Mouse (Mus musculus) thymus, postnatal 10 days (tissue): ENCODE measurements around the gene Qk.

ENCODE experiments used
- DNase-seq, 2 experiments: peaks; one replicate each; pipeline ENCODE4 v3.0.0; 2021; ENCODE audit warnings: low spot score in 2 of 2

The Qk gene

DNA sequence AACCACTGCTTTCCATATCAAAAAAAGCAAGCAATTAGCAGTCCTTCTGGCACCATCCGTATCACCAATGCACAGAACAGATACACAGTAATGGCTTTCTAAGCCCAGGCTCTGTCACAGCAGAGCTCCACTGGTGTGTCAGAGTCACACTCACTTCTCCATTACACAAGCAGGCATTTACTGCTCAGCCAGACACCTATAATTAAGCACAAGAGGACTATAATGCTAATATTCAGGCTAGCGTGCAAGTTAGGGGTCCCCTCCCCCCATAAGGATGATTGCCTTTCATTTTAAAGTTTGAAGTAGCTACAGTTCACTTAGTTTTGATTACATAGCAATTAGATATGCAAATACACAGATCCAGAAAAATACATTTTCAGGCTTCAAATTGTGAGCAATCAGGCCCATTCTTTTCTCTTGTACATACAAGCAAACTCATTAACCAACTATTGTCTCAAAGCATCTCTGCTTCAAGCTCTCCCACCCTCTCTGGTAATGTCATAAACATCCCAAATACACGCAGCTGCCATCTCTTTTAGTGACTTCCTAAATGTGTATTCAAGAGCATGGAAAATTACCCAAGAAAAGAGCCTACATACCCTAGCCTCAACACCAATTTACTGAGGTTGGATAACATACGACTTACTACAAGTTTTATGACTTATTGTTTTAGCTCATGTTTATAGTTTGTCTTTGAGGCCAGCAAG lies 68.2 kb downstream of the Qk start:
- DNase-seq, result no peak

DNA sequence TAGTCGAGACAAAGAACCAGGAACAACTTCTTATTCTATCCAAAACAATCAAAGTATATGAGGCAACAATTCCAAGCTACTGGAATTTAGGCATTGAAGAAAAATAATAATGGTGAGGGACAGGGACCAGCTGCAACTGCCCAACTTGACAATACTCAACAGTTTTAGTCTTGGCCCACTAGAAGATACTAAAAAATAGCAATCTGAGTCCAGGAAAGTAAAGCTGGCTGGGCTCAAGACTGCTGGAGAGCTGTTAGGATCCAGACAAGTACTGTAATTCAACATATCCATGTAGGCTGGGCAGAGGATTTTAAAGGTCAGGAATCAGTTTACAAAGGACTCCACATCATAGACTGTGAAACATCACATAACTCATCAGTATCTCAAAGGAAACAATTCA lies 79.6 kb downstream of the Qk start:
- DNase-seq, result no peak

DNA sequence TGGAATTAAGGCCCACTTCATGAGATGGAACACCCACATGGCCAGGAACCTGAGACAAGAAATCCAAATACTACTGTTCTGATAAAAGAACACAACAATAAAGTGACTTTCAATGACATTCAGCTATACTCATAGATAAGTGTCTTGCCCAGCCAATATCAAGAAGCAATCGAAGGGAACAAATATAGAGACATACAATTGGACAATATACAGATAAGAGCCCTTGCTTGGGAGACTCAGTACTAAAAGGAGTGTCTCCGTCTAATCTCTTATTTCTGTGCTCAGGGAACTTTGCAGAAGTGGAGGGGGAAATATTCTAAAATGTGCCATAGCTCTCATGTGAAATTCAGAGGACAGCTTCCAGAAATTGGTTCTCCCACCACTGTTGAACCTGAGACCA lies 83.1 kb downstream of the Qk start:
- no peak for DNase-seq

DNA sequence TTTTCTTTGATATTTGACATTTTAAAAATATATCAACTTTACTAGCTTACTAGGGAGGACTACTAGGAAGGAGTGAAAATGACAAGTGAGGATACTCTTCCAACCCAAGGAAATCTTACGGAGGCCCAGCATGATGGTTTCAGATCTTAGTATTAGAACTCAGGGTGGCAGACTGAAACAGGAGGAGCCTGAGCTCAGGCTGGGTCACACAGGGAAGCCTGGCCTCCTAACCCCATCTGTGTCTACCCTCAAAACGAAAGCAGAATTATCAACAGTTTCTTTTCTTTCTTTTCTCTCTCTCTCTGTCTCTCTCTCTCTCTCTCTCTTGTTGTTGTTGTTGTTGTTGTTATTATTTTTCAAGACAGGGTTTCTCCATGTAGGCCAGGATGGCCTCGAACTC lies 87.2 kb downstream of the Qk start:
- no peak for DNase-seq

DNA sequence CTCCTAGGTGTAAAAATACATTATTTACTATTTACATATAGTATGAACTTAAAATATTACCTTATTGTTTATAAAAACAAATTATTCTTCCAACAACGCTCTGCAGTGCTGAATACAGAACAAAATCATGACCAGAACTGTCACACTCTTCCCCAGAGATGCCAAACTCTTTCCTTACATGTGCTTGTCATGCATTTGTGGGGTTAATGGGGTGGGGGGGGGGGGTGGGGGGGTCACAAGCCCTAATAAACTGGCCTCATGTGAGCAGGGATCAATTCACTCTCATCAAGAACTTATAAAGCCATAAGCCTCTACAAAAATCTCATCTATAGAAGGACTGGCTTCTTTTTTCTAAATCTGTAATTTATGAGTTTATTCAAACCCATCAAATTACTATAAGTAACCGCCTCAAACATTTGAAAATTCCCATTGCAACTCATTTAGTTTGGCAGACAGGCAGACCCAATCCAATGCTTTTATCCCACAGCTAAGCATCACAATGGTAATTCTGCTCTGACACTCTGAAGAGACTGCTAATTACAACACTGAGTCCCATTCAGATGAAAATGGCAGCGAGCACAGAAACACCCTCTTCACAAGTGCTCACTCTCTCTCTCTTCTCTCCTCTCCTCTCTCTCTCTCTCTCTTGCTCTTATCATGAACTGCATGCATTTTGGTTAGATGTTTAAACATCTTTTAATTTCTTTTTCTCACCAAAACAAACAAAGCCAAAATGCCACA lies 91.7 kb downstream of the Qk start:
- DNase-seq, result no peak

DNA sequence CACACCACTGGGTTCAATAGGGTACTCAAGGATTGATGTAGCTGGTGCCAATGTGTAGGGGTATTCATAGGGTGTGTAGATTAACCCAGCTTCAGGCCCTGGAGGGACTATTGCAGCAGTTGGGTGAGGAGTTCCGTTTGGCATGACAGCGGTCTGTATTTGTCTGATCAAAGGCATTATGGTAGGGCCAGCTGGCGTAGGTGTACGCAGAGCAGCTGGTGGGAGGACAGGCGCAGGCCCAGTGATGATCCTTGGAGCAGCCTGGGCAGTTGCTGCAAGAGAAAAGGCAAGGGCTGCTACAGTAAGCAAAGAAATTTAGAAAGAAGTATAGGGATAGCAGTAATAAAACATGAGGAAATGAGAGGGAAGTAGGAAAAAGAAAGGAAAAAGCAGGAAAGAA lies 103.5 kb downstream of the Qk start:
- DNase-seq, result no peak

GRCm38 (mm10) chr17:10209154-10209777 lies 110.4 kb downstream of the Qk start:
- no peak for DNase-seq

- no peak for DNase-seq
Measured at GRCm38 (mm10) chr17:10198662-10199061, 121.0 kb downstream of the Qk start.

DNA sequence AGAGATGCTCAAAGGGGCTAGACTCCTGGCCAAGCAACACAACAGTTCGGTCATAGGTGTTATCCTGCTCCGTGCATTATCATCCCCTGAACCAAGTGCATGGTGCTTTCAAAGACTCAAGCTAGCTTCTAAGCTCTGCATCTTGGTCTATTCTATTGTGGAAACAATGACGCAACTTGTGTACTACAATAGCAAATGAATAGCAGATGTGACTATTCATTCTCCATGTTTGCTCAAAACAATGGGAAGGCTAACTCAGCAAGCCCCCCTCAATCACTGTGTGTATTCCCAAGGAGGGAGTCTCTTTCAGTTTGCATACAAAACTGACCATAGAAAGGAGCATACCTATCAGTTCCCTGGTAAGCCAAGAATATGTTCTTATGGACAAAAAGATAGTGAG lies 121.4 kb downstream of the Qk start:
- no peak for DNase-seq

DNA sequence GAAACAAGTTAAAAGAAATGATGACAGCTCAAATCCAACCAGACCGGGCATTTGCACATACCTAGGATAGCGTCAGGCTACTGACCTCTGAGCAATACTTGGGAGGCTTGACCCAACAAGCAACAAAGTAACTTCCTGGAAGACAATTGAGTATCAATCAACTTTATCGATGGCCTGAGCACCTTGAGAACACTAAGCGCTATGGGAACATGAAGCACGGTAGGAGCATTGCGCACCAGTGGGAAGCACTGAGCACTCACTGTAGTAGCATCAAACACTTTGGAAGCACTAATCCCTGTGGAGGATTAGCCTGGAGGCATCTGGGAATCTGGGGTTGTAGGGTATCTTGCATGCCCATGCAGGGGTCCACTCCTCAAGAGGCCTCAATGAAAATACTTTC lies 124.0 kb downstream of the Qk start:
- no peak for DNase-seq

- no peak for DNase-seq
Measured at GRCm38 (mm10) chr17:10190857-10191256, 128.8 kb downstream of the Qk start.

DNA sequence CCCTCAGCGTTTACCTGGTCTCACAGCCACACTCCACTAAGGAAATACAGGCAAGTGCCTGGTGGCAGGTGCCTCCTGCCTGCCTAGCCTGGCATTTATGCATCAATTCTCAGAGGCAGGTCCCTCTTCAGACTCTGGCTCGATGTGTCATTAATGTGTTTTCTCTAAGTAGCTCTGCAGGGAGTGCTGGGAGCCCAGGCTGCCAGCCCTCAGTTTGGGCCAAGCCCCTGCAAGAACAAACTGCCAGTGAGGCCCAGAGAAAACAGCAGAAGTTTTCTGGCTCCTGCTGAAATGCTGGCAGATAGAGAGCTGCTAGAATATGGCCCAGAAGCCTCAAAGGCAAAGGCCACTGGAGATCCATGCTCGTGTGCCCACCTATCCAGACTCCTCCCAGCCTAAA lies 131.2 kb downstream of the Qk start:
- DNase-seq, result no peak

- no peak for DNase-seq
Measured at GRCm38 (mm10) chr17:10187431-10188020, 132.1 kb downstream of the Qk start.

DNA sequence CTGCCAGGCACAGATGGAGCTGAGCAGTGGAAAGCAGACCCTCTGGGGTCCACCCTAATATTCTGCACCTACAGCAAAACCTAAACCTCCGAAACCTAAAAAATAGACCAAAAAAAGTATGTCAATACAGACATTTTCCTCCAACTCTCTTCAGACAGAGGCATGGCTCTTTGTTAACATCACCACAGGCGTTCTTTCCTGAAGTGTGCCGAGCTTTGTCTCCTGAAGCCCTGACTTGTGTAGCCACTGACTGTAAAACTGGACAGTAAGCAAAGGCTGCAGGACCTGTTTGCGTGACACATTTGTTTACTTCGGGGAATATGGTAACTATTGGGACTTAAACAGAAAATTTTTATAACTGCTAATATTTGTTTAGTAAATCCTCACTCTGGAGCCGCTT lies 137.9 kb downstream of the Qk start:
- DNase-seq, result no peak

GRCm38 (mm10) chr17:10177096-10177495 lies 142.6 kb downstream of the Qk start:
- no peak for DNase-seq

DNA sequence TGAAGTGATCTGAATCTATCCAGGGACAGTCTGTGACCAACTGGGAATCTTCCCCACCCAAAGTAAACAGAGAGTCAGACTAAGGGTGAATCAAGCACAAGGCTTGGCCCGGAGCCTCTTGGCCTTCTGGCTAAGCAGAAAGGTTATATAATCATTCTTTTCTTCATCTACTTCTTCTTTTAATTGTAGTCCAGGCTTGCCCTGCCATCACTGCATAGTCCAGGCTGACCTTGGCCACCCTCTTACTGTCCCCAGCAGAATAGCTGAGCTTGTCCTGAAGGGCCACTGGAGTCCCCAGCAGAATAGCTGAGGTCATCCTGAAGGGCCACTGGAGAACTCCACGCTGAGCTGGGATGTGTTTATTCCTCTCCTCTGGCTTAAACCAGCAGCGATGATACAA lies 158.4 kb downstream of the Qk start:
- no peak for DNase-seq

GRCm38 (mm10) chr17:10160415-10160814 lies 159.2 kb downstream of the Qk start:
- no peak for DNase-seq

GRCm38 (mm10) chr17:10152808-10153413 lies 166.7 kb downstream of the Qk start:
- no peak for DNase-seq
